Mouse (Mus musculus): ENCODE data around the gene Kcnmb2.

Gene Kcnmb2

GRCm38 (mm10) chr3:32144194-32144593 lies 241.9 kb downstream of the Kcnmb2 start:
- no peak for DNase-seq (ENCODE audit: low spot score in 2 of 2)

DNA sequence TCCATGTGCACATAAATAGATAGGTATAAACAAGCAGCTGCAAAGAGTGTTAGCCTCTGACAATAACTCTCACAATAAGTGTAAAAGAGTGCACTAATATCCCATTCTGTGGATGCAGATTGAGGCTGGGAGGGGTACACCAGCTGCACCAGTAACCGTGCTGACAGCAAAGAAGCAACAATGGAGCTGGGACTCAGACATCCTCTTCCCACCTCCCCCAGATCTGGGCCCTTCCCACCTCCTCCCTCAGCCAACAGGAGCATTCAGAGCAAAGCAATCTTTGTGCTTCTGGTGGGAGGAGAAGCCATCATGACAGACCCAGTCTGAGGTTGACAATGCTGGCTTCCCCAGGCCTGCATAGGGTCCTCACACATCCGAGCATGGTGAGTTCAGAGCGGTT lies 242.3 kb downstream of the Kcnmb2 start:
- DNase-seq (ENCODE audit: low spot score in 2 of 2), result no peak

DNA sequence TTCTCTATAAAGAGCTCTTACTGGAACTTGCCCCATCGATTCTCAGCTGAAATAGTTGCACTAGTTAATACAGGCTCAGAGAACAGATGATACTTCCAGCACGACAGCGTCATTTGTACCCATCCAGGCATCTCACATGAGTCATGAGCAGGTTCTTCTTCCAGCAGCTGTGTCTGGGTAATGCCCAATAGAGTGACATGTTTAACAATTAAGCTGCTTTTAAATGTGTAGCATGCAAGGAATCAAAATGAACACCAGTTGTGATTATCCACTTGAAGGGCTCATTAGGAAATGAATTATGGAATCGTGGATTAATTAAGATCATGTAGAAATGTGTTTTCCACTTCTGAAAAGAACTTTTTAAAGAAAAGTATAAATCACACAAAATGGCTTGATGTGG lies 245.4 kb downstream of the Kcnmb2 start:
- no peak for DNase-seq (ENCODE audit: low spot score in 2 of 2)

GRCm38 (mm10) chr3:32149851-32150570 lies 247.7 kb downstream of the Kcnmb2 start:
- DNase-seq (ENCODE audit: low spot score in 2 of 2), result no peak

DNA sequence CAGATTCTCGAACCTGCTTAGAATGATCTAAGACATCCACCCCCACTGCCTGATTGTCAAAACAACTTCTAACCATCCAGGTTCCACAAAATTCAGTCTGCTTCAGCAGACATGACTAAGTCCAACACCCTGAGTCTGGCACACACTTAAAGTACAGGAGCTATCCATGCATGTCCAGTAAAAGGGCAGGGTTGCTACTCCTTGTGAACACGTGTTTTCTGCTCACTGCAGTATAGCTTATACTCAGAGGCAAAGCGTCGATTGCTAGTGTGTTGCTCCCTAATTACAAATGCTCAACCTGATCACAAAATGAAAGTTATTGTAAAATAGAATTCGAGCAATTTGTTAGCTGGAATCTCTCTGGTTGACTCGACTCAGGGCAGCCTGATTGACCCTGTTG lies 278.2 kb downstream of the Kcnmb2 start:
- no peak for DNase-seq (ENCODE audit: low spot score in 2 of 2)

DNA sequence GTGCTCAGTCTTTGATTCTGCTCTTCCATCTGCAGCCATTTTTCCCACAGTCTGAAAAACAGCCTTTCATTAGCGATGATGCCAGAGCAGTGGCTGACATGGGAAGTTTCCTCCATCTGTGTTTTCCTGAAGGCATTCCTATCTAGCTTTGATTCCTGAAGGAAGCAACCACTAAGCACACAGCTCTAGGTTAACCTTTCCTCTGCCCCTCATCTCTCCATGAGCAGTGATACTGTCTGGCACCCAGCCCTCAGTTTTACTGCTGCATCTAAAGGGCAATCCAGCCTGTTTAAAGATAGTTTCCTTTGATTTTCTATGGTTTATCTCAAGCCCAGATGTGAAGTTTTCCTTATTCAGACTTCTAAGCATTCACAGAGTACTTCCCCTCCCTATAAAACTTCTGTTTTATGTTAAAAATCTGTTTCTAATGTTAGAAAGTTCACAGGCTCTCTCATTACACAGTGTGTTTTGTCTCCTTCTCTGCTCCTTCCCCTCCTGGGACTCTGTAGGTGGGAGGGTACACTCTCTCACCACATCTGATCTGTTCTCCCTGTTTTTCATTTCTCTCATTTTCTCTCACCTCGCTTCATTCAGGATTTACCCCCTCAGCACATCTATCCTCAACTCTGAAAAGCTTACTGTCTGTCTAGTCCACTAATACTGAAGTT lies 283.7 kb downstream of the Kcnmb2 start:
- DNase-seq (ENCODE audit: low spot score in 2 of 2), result no peak

GRCm38 (mm10) chr3:32188521-32188920 lies 286.2 kb downstream of the Kcnmb2 start:
- peak in 1 of 2 experiments; percentile 35 for DNase-seq (ENCODE audit: low spot score in 2 of 2)

- no peak for DNase-seq (ENCODE audit: low spot score in 2 of 2)
Measured at GRCm38 (mm10) chr3:32188955-32189354, 286.6 kb downstream of the Kcnmb2 start.

GRCm38 (mm10) chr3:32189956-32190355 lies 287.6 kb downstream of the Kcnmb2 start:
- DNase-seq (ENCODE audit: low spot score in 2 of 2), result no peak

GRCm38 (mm10) chr3:32194014-32194413 lies 291.7 kb downstream of the Kcnmb2 start:
- no peak for DNase-seq (ENCODE audit: low spot score in 2 of 2)

GRCm38 (mm10) chr3:32226755-32227154 lies 324.4 kb downstream of the Kcnmb2 start:
- DNase-seq (ENCODE audit: low spot score in 2 of 2), result no peak

DNA sequence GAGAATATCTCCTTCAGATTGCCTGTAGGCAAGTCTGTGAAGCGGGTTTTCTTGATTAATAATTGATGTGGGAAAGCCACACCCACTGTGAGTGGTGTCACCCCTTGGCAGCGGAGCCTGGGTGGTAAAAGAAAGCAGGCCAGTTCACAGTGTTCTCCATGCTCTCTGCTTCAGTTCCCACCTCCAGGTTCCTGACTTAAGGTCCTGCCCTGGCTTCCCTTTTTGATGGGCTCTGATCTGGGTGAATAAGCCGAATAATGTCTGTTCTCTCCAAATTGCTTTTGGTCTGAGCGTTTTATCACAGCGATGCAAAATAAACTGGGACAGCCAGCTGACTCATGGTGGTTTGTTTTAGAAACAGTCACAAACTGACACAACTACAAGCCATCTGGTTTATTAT lies 334.5 kb downstream of the Kcnmb2 start:
- DNase-seq (ENCODE audit: low spot score in 2 of 2), result no peak
